Mouse (Mus musculus) brown adipose tissue, adult 24 weeks (tissue): ENCODE results near the gene Atxn7. TPM values are rescaled to one million over a fixed set of nuclear protein-coding genes. Genes with fewer than 3 reads are reported as not detected.
"Not testable (repeated sequence)": the region's sequence is repeated elsewhere in the genome, so short reads cannot be mapped to it uniquely, and the experiment has no call there.

ENCODE experiments used
- H3K27ac ChIP-seq: fragments of 200-500 bp; replicated peaks from 2 replicates; pipeline ENCODE4 v1.5.1; 2012; ENCODE audit warnings: low read depth, mild to moderate bottlenecking, low read length
- H3K4me1 ChIP-seq: fragments of 200-500 bp; 2 replicates; pipeline ENCODE4 v1.6.1; 2012; ENCODE audit warnings: low read length, mixed read lengths; ENCODE audit not compliant: control insufficient read depth, insufficient read depth, insufficient read length
- H3K4me3 ChIP-seq: fragments of 200-500 bp; 2 replicates; pipeline ENCODE4 v1.5.1; 2012; ENCODE audit warnings: low read depth, mild to moderate bottlenecking, low read length, moderate library complexity; ENCODE audit not compliant: insufficient read depth
- polyA plus RNA-seq: library from polyadenylated mRNA; stranded (reverse); fragments of >200 nt; gene quantifications from 2 replicates; pipeline ENCODE4 v1.2.4, GENCODE M21; 2012; ENCODE audit not compliant: missing spikeins, insufficient read depth, insufficient read length

Atxn7 gene
- polyA plus RNA-seq, 1 experiment, result 10.3 TPM

DNA sequence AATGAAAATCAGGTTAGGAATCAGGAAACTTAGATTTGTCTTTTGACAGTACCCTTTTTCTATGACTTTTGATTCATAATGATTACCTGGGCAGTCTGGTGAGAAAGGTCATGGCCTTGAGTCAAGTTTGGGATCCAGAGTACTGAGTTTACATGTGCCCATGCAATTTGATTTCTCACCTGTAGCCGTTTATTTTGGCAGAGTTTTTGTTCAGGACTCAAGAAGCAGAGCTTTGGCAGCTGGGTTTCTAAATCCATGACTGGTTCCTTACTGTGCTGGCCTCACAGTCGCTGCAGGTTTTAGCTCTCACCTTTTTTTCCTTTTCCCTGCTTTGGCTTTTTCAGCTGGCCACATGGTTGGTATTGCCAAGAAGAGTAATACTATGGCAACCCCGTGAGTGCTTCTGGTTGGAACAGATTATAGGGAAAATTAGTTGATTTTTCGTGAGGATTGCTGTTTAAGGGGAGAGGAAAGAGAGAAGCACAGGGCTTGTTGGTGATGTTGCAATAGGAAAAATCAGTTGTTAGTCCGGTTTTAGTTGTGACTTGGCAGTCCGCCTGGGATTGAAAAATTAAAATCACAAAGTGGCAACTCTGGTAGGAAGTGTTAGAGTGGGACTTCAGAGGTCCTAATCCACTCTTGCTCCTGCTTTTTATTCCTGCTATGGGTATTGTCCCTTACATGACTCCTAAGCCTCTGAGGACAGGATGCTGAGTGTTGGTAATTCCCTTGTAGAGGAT lies 53.6 kb downstream of the Atxn7 start:
- no peak overlapping the region for H3K27ac ChIP-seq
- H3K4me1 ChIP-seq, result peaks cover 3% of the 10 kb centered on the region; the same call in 1 of the 2 replicates
- no peak overlapping the region for H3K4me3 ChIP-seq

DNA sequence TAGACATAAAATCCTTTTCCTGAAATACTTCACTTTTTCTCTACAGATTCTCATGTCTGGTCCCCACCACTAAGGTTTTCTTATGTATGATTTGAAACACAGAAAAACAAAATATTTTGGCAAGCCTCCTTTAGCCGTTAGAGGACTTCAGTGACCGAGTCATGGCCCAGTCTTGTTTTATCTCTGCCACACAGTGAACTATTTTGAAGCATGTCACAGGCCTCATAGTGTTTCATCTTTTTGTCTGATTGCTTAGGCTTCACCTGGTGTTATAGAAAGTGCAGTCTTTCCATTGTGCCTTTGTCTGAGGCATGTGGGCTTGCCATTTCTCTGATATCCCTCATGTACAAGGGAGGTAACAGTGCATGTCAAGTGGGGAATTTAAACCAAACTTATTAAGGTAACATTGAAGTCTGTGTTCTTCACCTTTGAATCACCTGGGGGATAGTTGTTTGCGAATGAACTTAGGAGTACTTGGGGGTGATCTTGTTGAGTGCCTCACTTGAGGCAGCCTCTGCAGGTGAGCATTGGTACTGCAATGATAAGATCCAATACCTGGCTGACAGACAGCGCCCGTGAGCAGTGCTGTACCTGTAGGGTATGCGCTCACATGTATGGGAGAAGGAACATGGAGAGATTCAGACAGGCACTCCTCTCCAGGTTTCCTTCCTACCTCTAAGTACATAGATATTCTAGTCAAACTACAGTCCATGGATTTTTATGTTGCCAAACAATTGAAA lies 58.1 kb downstream of the Atxn7 start:
- H3K4me1 ChIP-seq, result no peaks in the 10 kb centered on the region
- no peak overlapping the region for H3K4me3 ChIP-seq

DNA sequence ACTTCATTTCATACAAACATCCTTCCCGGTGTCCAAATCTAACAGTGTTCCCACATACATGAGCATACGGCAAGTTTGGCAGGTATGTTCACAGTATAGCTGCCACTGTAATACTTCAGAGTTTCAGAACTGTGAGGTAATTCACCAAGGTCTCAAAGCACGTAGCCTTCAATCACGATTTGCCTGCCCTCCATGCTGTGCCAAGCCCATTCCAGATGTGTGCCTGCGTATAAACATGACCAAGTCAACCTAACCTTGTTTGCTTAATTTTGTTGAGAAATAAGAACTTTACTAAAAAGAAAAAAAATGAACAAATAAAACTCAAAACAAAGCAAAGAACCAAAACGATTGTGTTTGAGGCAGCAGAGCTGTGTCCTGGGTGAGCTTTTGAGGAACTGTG lies 60.0 kb downstream of the Atxn7 start:
- Histone ChIP-seq H3K4me1 (no peaks in the 10 kb centered on the region), H3K4me3 (no peak overlapping the region), H3K27ac (no peak overlapping the region)

More for the DNA sequence above, 58.1 kb downstream of the Atxn7 start:
- no peak overlapping the region for H3K27ac ChIP-seq

GRCm38 (mm10) chr14:14025870-14026269 lies 64.6 kb downstream of the Atxn7 start:
- Histone ChIP-seq H3K4me3 (no peak overlapping the region), H3K4me1 (no peaks in the 10 kb centered on the region), H3K27ac (no peak overlapping the region)

- no peaks in the 10 kb centered on the region for H3K4me1 ChIP-seq
- H3K4me3 ChIP-seq, result no peak overlapping the region
- H3K27ac ChIP-seq, result no peak overlapping the region
Measured at GRCm38 (mm10) chr14:14030621-14031020, 69.4 kb downstream of the Atxn7 start.

GRCm38 (mm10) chr14:14032842-14033241 lies 71.6 kb downstream of the Atxn7 start:
- no peaks in the 10 kb centered on the region for H3K4me1 ChIP-seq
- no peak overlapping the region for H3K4me3 ChIP-seq
- no peak overlapping the region for H3K27ac ChIP-seq

DNA sequence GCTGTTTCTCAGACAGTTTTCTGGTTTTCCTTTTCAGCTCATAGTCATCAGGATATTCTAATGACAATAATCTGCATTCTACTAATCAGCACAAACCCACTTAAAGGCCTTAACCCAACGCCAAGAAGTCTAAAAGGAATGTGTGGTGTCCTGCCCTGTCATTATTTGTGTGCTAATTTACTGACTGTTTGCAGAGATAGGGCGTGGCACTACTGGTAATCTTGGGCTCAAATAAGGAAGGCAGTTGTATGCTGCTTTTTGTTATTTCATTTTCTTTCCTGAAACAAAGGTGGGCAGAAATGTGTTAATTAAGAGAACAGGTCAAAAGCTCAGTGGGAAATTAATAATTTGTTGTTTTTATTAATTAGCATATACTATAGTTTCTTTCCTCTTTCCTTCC lies 75.1 kb downstream of the Atxn7 start:
- Histone ChIP-seq H3K4me3 (no peak overlapping the region), H3K27ac (no peak overlapping the region), H3K4me1 (no peaks in the 10 kb centered on the region)

DNA sequence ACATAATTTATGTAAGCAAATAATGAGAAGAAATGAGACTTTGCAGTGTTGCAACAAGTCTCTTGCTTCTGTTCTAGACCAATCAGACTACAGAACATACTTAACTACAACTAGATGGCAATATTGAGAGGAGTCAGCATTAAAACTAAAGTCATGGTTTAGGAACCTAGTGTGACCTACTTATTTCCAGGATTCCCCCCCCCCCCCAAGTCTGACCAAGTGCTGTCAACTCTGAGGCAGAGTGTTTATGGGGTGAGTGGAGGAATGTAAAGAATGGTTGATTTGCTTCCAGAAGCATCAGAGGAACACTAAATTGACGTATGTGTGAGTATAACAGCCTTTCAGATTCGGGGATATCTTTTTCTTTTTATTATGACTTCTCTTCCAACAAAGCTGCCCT lies 77.0 kb downstream of the Atxn7 start:
- no peaks in the 10 kb centered on the region for H3K4me1 ChIP-seq
- H3K4me3 ChIP-seq, result no peak overlapping the region
- no peak overlapping the region for H3K27ac ChIP-seq

DNA sequence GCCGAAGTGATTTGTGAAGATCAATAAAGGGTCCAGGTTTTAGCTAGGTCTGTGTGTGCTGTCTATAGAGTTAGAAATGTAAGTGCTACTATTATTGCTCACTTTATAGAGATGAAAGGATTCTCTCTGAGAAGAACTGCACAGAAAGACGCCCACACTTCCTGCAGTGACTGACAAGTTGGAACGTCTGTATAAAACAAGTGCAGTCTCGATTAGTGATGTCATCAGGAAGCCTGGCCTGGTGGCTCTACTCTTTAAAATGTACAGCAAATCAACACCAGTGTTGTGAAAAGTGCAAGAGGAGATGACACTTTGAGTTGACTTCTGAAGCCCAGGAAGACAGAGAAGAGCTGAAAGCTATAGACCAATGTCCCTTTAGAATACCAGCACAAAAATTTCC lies 81.1 kb downstream of the Atxn7 start:
- Histone ChIP-seq H3K4me3 (no peak overlapping the region), H3K4me1 (no peaks in the 10 kb centered on the region), H3K27ac (no peak overlapping the region)

DNA sequence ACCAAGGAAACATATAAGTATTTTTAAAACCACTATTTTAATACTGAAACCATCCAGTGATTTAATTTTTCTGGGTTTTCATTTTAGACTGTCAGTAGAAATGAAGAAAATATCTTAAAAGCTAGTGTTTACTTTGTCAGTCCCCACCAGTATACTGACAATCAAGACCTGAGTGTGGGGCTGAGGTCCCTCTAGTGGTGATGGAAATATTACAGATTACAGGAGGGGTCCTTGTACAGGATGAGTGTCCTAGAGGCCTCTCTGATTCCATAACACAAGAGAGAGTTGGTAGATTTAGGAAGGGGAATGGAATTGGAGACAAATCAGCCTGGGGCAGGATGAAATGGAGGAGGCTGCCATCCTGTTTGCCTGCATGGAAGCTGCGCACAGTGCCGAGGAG lies 93.1 kb downstream of the Atxn7 start:
- no peaks in the 10 kb centered on the region for H3K4me1 ChIP-seq

GRCm38 (mm10) chr14:14059606-14060005 lies 98.4 kb downstream of the Atxn7 start:
- not testable (repeated sequence) for H3K4me1 ChIP-seq, H3K27ac ChIP-seq, H3K4me3 ChIP-seq

More for the DNA sequence above, 93.1 kb downstream of the Atxn7 start:
- no peak overlapping the region for H3K27ac ChIP-seq
- H3K4me3 ChIP-seq, result no peak overlapping the region

- Histone ChIP-seq H3K27ac (no peak overlapping the region), H3K4me1 (peaks cover 10% of the 10 kb centered on the region), H3K4me3 (no peak overlapping the region)
Measured at GRCm38 (mm10) chr14:14062531-14063245, 101.4 kb downstream of the Atxn7 start.

GRCm38 (mm10) chr14:14063382-14063781 lies 102.1 kb downstream of the Atxn7 start:
- Histone ChIP-seq H3K4me1 (peaks cover 10% of the 10 kb centered on the region), H3K4me3 (no peak overlapping the region), H3K27ac (no peak overlapping the region)

GRCm38 (mm10) chr14:14064486-14065141 lies 103.4 kb downstream of the Atxn7 start:
- Histone ChIP-seq H3K4me1 (peaks cover 10% of the 10 kb centered on the region), H3K27ac (no peak overlapping the region), H3K4me3 (no peak overlapping the region)

- Histone ChIP-seq H3K4me3 (no peak overlapping the region), H3K27ac (no peak overlapping the region), H3K4me1 (peaks cover 10% of the 10 kb centered on the region)
Measured at GRCm38 (mm10) chr14:14065142-14065498, 103.9 kb downstream of the Atxn7 start.
